In genomic region chr12:88850400-88851179, GRCm38 (mm10) we compare ENCODE assay signal across 10 mouse cellular contexts.
DNase-seq lines count a peak whose midpoint lies in the region; ATAC-seq and TF ChIP-seq lines count a peak whose summit lies in the region.
"Had no signal": no experiment of that assay in that cellular context is flagged by ENCODE, and none has a peak within 500 bp of the region (broad histone marks: within the 10 kb centered on the region; RNA-seq: fewer than 3 reads in every experiment).

No protein-coding gene starts in this region.

- H3K27ac ChIP-seq in CH12.LX (ENCODE audit: insufficient read depth, low read depth): no peak overlapping the region
- H3K27ac ChIP-seq in hindbrain, embryonic 10.5 days: no peak overlapping the region; the same call in 1 of the 2 replicates
- no peak overlapping the region; the same call in 1 of the 2 replicates for H3K27ac ChIP-seq in midbrain, embryonic 14.5 days (replicated peaks; ENCODE audit: low read depth, low read length)
- H3K27ac ChIP-seq: lung, embryonic 15.5 days had no signal

- peak; percentile 71; the same call in 1 of the 2 replicates for ATAC-seq in midbrain, embryonic 14.5 days (ENCODE audit: low FRiP score, low TSS enrichment)

- no peaks in the 10 kb centered on the region for H3K27me3 ChIP-seq in CH12.LX (replicated peaks)
- peaks cover 6% of the 10 kb centered on the region; the same call in 1 of the 2 replicates for H3K27me3 ChIP-seq in hindbrain, embryonic 10.5 days (ENCODE audit: insufficient read depth, poor library complexity, severe bottlenecking)
- H3K27me3 ChIP-seq in midbrain, embryonic 14.5 days (ENCODE audit: control insufficient read depth, insufficient read depth, low read length): no peaks in the 10 kb centered on the region
- H3K27me3 ChIP-seq: lung, embryonic 15.5 days had no signal

- 28% methylated on average over 6 of the region's 6 CpGs for WGBS in hindbrain, embryonic 10.5 days
- WGBS in midbrain, embryonic 14.5 days: 15% methylated on average over 6 of the region's 6 CpGs

- peak; percentile 19 to 20 for DNase-seq in cerebellum, postnatal 14 days
- no peak for DNase-seq in cerebellum, adult 9-10 months
- DNase-seq in CH12.LX (ENCODE audit: extremely low read depth): no peak
- peak; percentile 32 for DNase-seq in hindbrain, embryonic 10.5 days (ENCODE audit: low spot score)
- peak; percentile 53 for DNase-seq in midbrain, embryonic 14.5 days
- no peak for DNase-seq in right cerebral cortex, postnatal 10 days (ENCODE audit: low spot score in 2 of 2)
- DNase-seq in c-Kit-positive CD71-positive TER-119-positive erythroid progenitor cells, embryonic 14.5 days (ENCODE audit: low spot score): no peak
- no peak for DNase-seq in gastrocnemius, adult 18-20 months (ENCODE audit: low spot score)
- DNase-seq: kidney, adult 18-20 months had no signal

- H3K9me3 ChIP-seq in CH12.LX (replicated peaks; ENCODE audit: low read length): no peaks in the 10 kb centered on the region
- H3K9me3 ChIP-seq in hindbrain, embryonic 10.5 days: no peaks in the 10 kb centered on the region
- no peaks in the 10 kb centered on the region for H3K9me3 ChIP-seq in midbrain, embryonic 14.5 days (ENCODE audit: control insufficient read depth, low read length)
- H3K9me3 ChIP-seq: lung, embryonic 15.5 days had no signal

- dilution Hi-C loops in CH12.LX (cut with MboI; ENCODE audit: extremely low pct_ligation_motif_present, extremely low pct_unique_long_range_greater_than_20kb, low sequenced_read_pairs): no loop called here

- H3K4me3 ChIP-seq in CH12.LX (replicated peaks in 1 of 3; ENCODE audit: low read depth in 2 of 3, low read length in 2 of 3, poor library complexity in 1 of 3): no peak overlapping the region
- no peak overlapping the region for H3K4me3 ChIP-seq in hindbrain, embryonic 10.5 days
- H3K4me3 ChIP-seq in midbrain, embryonic 14.5 days (replicated peaks; ENCODE audit: low read depth, low read length): no peak overlapping the region
- H3K4me3 ChIP-seq: lung, embryonic 15.5 days had no signal

- H3K4me2 ChIP-seq in CH12.LX (ENCODE audit: insufficient read depth, low read depth, poor library complexity, severe bottlenecking): no peak overlapping the region
- H3K4me2 ChIP-seq in midbrain, embryonic 14.5 days (ENCODE audit: low read length): no peak overlapping the region
- H3K4me2 ChIP-seq: lung, embryonic 15.5 days had no signal

- peak; percentile 24 for TF ChIP-seq RAD21 in CH12.LX (IDR thresholded peaks at IDR 0.05; ENCODE audit: low read depth, low read length)

- H3K36me3 ChIP-seq in CH12.LX (replicated peaks in 1 of 2; ENCODE audit: control insufficient read depth in 1 of 2, insufficient read depth in 1 of 2, low read length in 1 of 2): no peaks in the 10 kb centered on the region
- no peaks in the 10 kb centered on the region for H3K36me3 ChIP-seq in hindbrain, embryonic 10.5 days
- H3K36me3 ChIP-seq in midbrain, embryonic 14.5 days (ENCODE audit: control insufficient read depth, insufficient read depth, low read length): no peaks in the 10 kb centered on the region
- H3K36me3 ChIP-seq: lung, embryonic 15.5 days had no signal

- no peak overlapping the region for H3K9ac ChIP-seq in CH12.LX (ENCODE audit: insufficient read depth, low read depth)
- H3K9ac ChIP-seq in midbrain, embryonic 14.5 days (replicated peaks; ENCODE audit: low read length): no peak overlapping the region
- H3K9ac ChIP-seq: lung, embryonic 15.5 days had no signal

- in situ Hi-C loops in CH12.LX (cut with MboI; ENCODE audit: low pct_ligation_motif_present, low pct_unique_long_range_greater_than_20kb, low sequenced_read_pairs): no loop called here

- no peaks in the 10 kb centered on the region for H3K79me2 ChIP-seq in CH12.LX (replicated peaks; ENCODE audit: control insufficient read depth, extremely low read depth, insufficient read depth, poor library complexity, severe bottlenecking)

- TF ChIP-seq EP300 in CH12.LX (IDR thresholded peaks at IDR 0.05; ENCODE audit: low read length): no peak

- TF ChIP-seq POLR2A in CH12.LX (IDR thresholded peaks at IDR 0.05; ENCODE audit: low read depth, low read length): no peak

- TF ChIP-seq CTCF in CH12.LX (conservative IDR thresholded peaks at IDR 0.05 in 1 of 2, IDR thresholded peaks at IDR 0.05 in 1 of 2; ENCODE audit: low read depth in 2 of 2, low read length in 2 of 2): peak in 1 of 2 experiments; percentile 41; a peak in 2 of 4 replicates

- H3K4me1 ChIP-seq in CH12.LX (ENCODE audit: control insufficient read depth in 1 of 2, insufficient read depth in 2 of 2): peaks cover 0 to 19% of the 10 kb centered on the region in 2 experiments; a peak in 2 of 4 replicates
- peaks cover 15% of the 10 kb centered on the region for H3K4me1 ChIP-seq in hindbrain, embryonic 10.5 days (replicated peaks)
- H3K4me1 ChIP-seq in midbrain, embryonic 14.5 days (ENCODE audit: control insufficient read depth, insufficient read depth, low read length): peaks cover 10% of the 10 kb centered on the region; the same call in 1 of the 2 replicates
- H3K4me1 ChIP-seq: lung, embryonic 15.5 days had no signal

TF ChIP-seq in CH12.LX, 34 proteins besides CTCF, POLR2A, EP300 and RAD21:
- peak; percentile 41 for TF ChIP-seq SMC3 (IDR thresholded peaks at IDR 0.05; ENCODE audit: low read depth, low read length)
- no peak for TF ChIP-seq NRF1 (IDR thresholded peaks at IDR 0.05; ENCODE audit: low read depth, low read length)

Comparison
In these comparisons a context has a peak if more than half of its experiments do, and no peak if none do; other contexts are left out.
1. DNase-seq: peak in cerebellum, postnatal 14 days (2 of 2), hindbrain, embryonic 10.5 days (single experiment) and midbrain, embryonic 14.5 days (single experiment); none in cerebellum, adult 9-10 months (single experiment), CH12.LX (single experiment), right cerebral cortex, postnatal 10 days (0 of 2), c-Kit-positive CD71-positive TER-119-positive erythroid progenitor cells, embryonic 14.5 days (single experiment) and gastrocnemius, adult 18-20 months (single experiment).